Mouse (Mus musculus) kidney, embryonic 16.5 days (tissue): Measurements from ENCODE around the gene Lrp5. TPM values are rescaled to one million over a fixed set of nuclear protein-coding genes. Genes with fewer than 3 reads are reported as not detected.
"Not testable (repeated sequence)": the region's sequence is repeated elsewhere in the genome, so short reads cannot be mapped to it uniquely, and the experiment has no call there.

Source experiments
- ATAC-seq: fragments of 200-750 bp; cut with Nextera tagmentation; 2 replicates; pipeline ENCODE4 v1.8.0; 2017; ENCODE audit warnings: moderate TSS enrichment; ENCODE audit not compliant: low FRiP score, low TSS enrichment
- H3K27ac ChIP-seq: fragments of 300-500 bp; sonication (generic); 2 replicates; pipeline ENCODE4 v1.5.1; 2014; ENCODE audit warnings: low read length
- H3K27me3 ChIP-seq: fragments of 300-500 bp; sonication (generic); 2 replicates; pipeline ENCODE4 v1.6.1; 2014; ENCODE audit warnings: low read length, control low read depth, mixed read lengths; ENCODE audit not compliant: insufficient read depth
- H3K36me3 ChIP-seq: fragments of 300-500 bp; sonication (generic); 2 replicates; pipeline ENCODE4 v1.6.1; 2014; ENCODE audit warnings: low read length, control low read depth, mixed read lengths; ENCODE audit not compliant: insufficient read depth
- H3K4me1 ChIP-seq: fragments of 300-500 bp; sonication (generic); 2 replicates; pipeline ENCODE4 v1.6.1; 2014; ENCODE audit warnings: low read length, control low read depth, mixed read lengths; ENCODE audit not compliant: insufficient read depth
- H3K4me2 ChIP-seq: fragments of 300-500 bp; sonication (generic); replicated peaks from 2 replicates; pipeline ENCODE4 v1.6.1; 2014; ENCODE audit warnings: low read depth, low read length
- H3K4me3 ChIP-seq: fragments of 300-500 bp; sonication (generic); 2 replicates; pipeline ENCODE4 v1.5.1; 2014; ENCODE audit warnings: mild to moderate bottlenecking, low read length
- H3K9ac ChIP-seq: fragments of 300-500 bp; sonication (generic); replicated peaks from 2 replicates; pipeline ENCODE4 v1.6.1; 2014; ENCODE audit warnings: low read length
- H3K9me3 ChIP-seq: fragments of 300-500 bp; sonication (generic); 2 replicates; pipeline ENCODE4 v1.6.1; 2016; ENCODE audit warnings: low read length, control low read depth
- WGBS: fragments of 180-500 bp; shearing (Covaris S2); extraction: QIAGEN DNeasy Blood & Tissue Kit; methylation state at CpG from one replicate; pipeline ENCODE4 v1.1.7; 2014; 5-methylcytosine and 5-hydroxymethylcytosine counted together
- polyA plus RNA-seq: library from polyadenylated mRNA; unstranded; fragments of >200 nt; fragmentation: Nextera tagmentation; extraction: Ambion mirVana; gene quantifications from 2 replicates; pipeline ENCODE4 v1.2.1, GENCODE M21; 2015

Gene Lrp5
- polyA plus RNA-seq, 1 experiment from 2014 or later = 7.0 TPM

- 72% methylated on average over 10 of the region's 10 CpGs for WGBS
- H3K36me3 ChIP-seq = peaks cover 44% of the 10 kb centered on the region
These were observed 76.5 kb downstream of the Lrp5 start for GRCm38 (mm10) chr19:3609826-3610225.

GRCm38 (mm10) chr19:3594316-3594715 lies 92.0 kb downstream of the Lrp5 start:
- no peak for ATAC-seq
- H3K27me3 ChIP-seq = no peaks in the 10 kb centered on the region
- peaks cover 88% of the 10 kb centered on the region for H3K36me3 ChIP-seq
- no peak overlapping the region for H3K27ac ChIP-seq
- H3K4me1 ChIP-seq = no peaks in the 10 kb centered on the region
- H3K4me2 ChIP-seq = no peak overlapping the region
- H3K9me3 ChIP-seq = no peaks in the 10 kb centered on the region
- no peak overlapping the region for H3K4me3 ChIP-seq
- H3K9ac ChIP-seq = no peak overlapping the region
- WGBS = 93% methylated on average over 5 of the region's 5 CpGs

More at GRCm38 (mm10) chr19:3609826-3610225, 76.5 kb downstream of the Lrp5 start:
- no peak for ATAC-seq
- Histone ChIP-seq H3K9me3 (no peaks in the 10 kb centered on the region), H3K4me1 (no peaks in the 10 kb centered on the region), H3K4me3 (no peak overlapping the region), H3K27ac (no peak overlapping the region), H3K9ac (no peak overlapping the region), H3K27me3 (no peaks in the 10 kb centered on the region), H3K4me2 (no peak overlapping the region)

- H3K4me1 ChIP-seq = no peaks in the 10 kb centered on the region
- H3K9ac ChIP-seq = no peak overlapping the region
- no peaks in the 10 kb centered on the region for H3K27me3 ChIP-seq
- no peak overlapping the region for H3K27ac ChIP-seq
- H3K36me3 ChIP-seq = peaks cover 87% of the 10 kb centered on the region
- no peaks in the 10 kb centered on the region for H3K9me3 ChIP-seq
- no peak overlapping the region for H3K4me3 ChIP-seq
- 87% methylated on average over 7 of the region's 7 CpGs for WGBS
- H3K4me2 ChIP-seq = no peak overlapping the region
- ATAC-seq = no peak
These were observed 92.8 kb downstream of the Lrp5 start for GRCm38 (mm10) chr19:3593379-3594055.

- no peaks in the 10 kb centered on the region for H3K27me3 ChIP-seq
- peaks cover 74% of the 10 kb centered on the region for H3K36me3 ChIP-seq
- no peaks in the 10 kb centered on the region for H3K9me3 ChIP-seq
- no peak overlapping the region for H3K4me3 ChIP-seq
- WGBS = 97% methylated on average over 4 of the region's 4 CpGs
- ATAC-seq = no peak
- no peaks in the 10 kb centered on the region for H3K4me1 ChIP-seq
- no peak overlapping the region for H3K4me2 ChIP-seq
- no peak overlapping the region for H3K9ac ChIP-seq
- no peak overlapping the region for H3K27ac ChIP-seq
These were observed 96.4 kb downstream of the Lrp5 start for GRCm38 (mm10) chr19:3589968-3590367.

- Histone ChIP-seq H3K9me3 (no peaks in the 10 kb centered on the region), H3K27ac (no peak overlapping the region), H3K4me2 (no peak overlapping the region), H3K4me3 (no peak overlapping the region), H3K4me1 (no peaks in the 10 kb centered on the region), H3K36me3 (peaks cover 74% of the 10 kb centered on the region), H3K9ac (no peak overlapping the region), H3K27me3 (no peaks in the 10 kb centered on the region)
- WGBS = 83% methylated on average over 5 of the region's 5 CpGs
- ATAC-seq = no peak
These were observed 96.8 kb downstream of the Lrp5 start for GRCm38 (mm10) chr19:3589547-3589946.

GRCm38 (mm10) chr19:3587729-3588128 lies 98.6 kb downstream of the Lrp5 start:
- H3K36me3 ChIP-seq = peaks cover 64% of the 10 kb centered on the region
- H3K27ac ChIP-seq = not testable (repeated sequence)

GRCm38 (mm10) chr19:3586540-3586939 lies 99.8 kb downstream of the Lrp5 start:
- H3K4me3 ChIP-seq = no peak overlapping the region

More at GRCm38 (mm10) chr19:3587729-3588128, 98.6 kb downstream of the Lrp5 start:
- not testable (repeated sequence) for H3K27me3 ChIP-seq, H3K4me3 ChIP-seq, H3K9me3 ChIP-seq, H3K4me1 ChIP-seq, H3K9ac ChIP-seq, ATAC-seq, H3K4me2 ChIP-seq
- WGBS = 97% methylated on average over 5 of the region's 5 CpGs

GRCm38 (mm10) chr19:3586026-3586425 lies 100.3 kb downstream of the Lrp5 start:
- 94% methylated on average over 9 of the region's 9 CpGs for WGBS
- no peak overlapping the region for H3K9ac ChIP-seq
- H3K4me1 ChIP-seq = no peaks in the 10 kb centered on the region
- no peaks in the 10 kb centered on the region for H3K9me3 ChIP-seq
- H3K4me3 ChIP-seq = no peak overlapping the region
- ATAC-seq = no peak
- no peak overlapping the region for H3K4me2 ChIP-seq
- peaks cover 49% of the 10 kb centered on the region for H3K36me3 ChIP-seq
- H3K27ac ChIP-seq = no peak overlapping the region
- no peaks in the 10 kb centered on the region for H3K27me3 ChIP-seq

More at GRCm38 (mm10) chr19:3586540-3586939, 99.8 kb downstream of the Lrp5 start:
- Histone ChIP-seq H3K27me3 (no peaks in the 10 kb centered on the region), H3K9ac (no peak overlapping the region), H3K4me1 (no peaks in the 10 kb centered on the region), H3K36me3 (peaks cover 54% of the 10 kb centered on the region), H3K27ac (no peak overlapping the region), H3K9me3 (no peaks in the 10 kb centered on the region), H3K4me2 (no peak overlapping the region)
- WGBS = 50% methylated on average over 1 of the region's 1 CpGs
- 0 out of 2 replicates have a peak, but pooled peaks have one; percentile 6 for ATAC-seq

- H3K9ac ChIP-seq = no peak overlapping the region
- peaks cover 7% of the 10 kb centered on the region; the same call in 1 of the 2 replicates for H3K4me1 ChIP-seq
- no peak overlapping the region for H3K27ac ChIP-seq
- WGBS = 32% methylated on average over 7 of the region's 7 CpGs
- no peaks in the 10 kb centered on the region for H3K27me3 ChIP-seq
- ATAC-seq = no peak
- H3K36me3 ChIP-seq = peaks cover 19% of the 10 kb centered on the region
- no peak overlapping the region for H3K4me2 ChIP-seq
- H3K4me3 ChIP-seq = no peak overlapping the region
- no peaks in the 10 kb centered on the region for H3K9me3 ChIP-seq
These were observed 105.0 kb downstream of the Lrp5 start for GRCm38 (mm10) chr19:3581326-3581725.

- Histone ChIP-seq H3K4me1 (peaks cover 23% of the 10 kb centered on the region), H3K4me3 (no peak overlapping the region), H3K9ac (no peak overlapping the region), H3K9me3 (no peaks in the 10 kb centered on the region), H3K27ac (no peak overlapping the region), H3K4me2 (no peak overlapping the region), H3K27me3 (no peaks in the 10 kb centered on the region), H3K36me3 (no peaks in the 10 kb centered on the region)
- ATAC-seq = no peak
These were observed 108.5 kb downstream of the Lrp5 start for GRCm38 (mm10) chr19:3577911-3578290.
